ENCODE assay signal across 18 mouse cellular contexts in the genomic region with DNA sequence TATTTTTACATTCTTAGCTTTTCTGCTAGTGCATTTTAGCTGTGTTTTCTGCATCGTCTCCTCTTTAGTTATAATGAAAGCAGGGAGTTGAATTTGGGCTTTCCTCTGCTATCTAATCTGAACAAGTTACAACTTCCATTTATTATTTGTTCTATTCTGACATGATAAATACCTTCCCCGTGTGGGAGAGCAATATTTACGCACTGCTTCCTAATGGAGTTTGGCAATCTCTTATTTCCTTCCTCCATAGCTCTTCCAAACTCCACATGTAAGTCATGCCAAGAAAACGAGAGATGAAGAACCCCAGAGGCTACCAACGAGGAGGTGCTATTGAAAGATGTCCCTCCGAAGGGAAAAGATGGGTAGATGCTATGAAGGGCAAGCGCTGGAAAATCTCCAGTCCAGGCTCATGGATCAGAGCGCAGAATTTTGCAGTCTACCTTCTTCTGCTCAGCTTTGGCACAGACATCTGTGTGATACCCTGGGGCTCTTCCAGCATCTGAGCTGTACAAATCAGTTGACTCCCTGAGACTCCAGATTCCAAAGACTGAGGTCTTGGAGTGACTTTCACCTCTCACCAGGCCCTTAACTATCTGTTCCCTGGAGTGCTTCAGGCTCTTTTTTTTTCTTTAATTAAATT.
A peak's percentile ranks its signal among the peaks of the same experiment; 100 is the strongest.
DNase-seq lines count a peak whose midpoint lies in the region; ATAC-seq and TF ChIP-seq lines count a peak whose summit lies in the region.
"Had no signal": no experiment of that assay in that cellular context is flagged by ENCODE, and none has a peak within 500 bp of the region (broad histone marks: within the 10 kb centered on the region; RNA-seq: fewer than 3 reads in every experiment).

No protein-coding gene starts in this region.

- H3K4me1 ChIP-seq in heart, embryonic 12.5 days (replicated peaks): 0 out of 2 replicates have a peak, but pooled peaks cover 3% of the 10 kb centered on the region
- H3K4me1 ChIP-seq: embryonic facial prominence, embryonic 12.5 days; heart, embryonic 13.5 days; hindbrain, embryonic 10.5 days; limb, embryonic 12.5 days had no signal

- no peak overlapping the region for H3K4me2 ChIP-seq in heart, embryonic 12.5 days
- H3K4me2 ChIP-seq in myocyte (ENCODE audit: low read depth): peak overlapping the region; percentile 28
- H3K4me2 ChIP-seq: embryonic facial prominence, embryonic 12.5 days; heart, embryonic 13.5 days; limb, embryonic 12.5 days had no signal

- ATAC-seq in heart, embryonic 12.5 days (ENCODE audit: insufficient number of reproducible peaks, low FRiP score): no peak
- ATAC-seq: inflammation-experienced regulatory T-cells, adult 6 months had no signal

- no peak overlapping the region for H3K27ac ChIP-seq in heart, embryonic 12.5 days (ENCODE audit: poor library complexity, severe bottlenecking)
- H3K27ac ChIP-seq: embryonic facial prominence, embryonic 12.5 days; heart, embryonic 13.5 days; hindbrain, embryonic 10.5 days; limb, embryonic 12.5 days; liver, embryonic 14.5 days had no signal

- H3K4me3 ChIP-seq in heart, embryonic 12.5 days: no peak overlapping the region
- no peak overlapping the region for H3K4me3 ChIP-seq in myocyte
- H3K4me3 ChIP-seq: embryonic facial prominence, embryonic 12.5 days; heart, embryonic 13.5 days; hindbrain, embryonic 10.5 days; limb, embryonic 12.5 days; megakaryocyte, embryonic 14.5 days had no signal

- 62% methylated on average over 8 of the region's 8 CpGs for WGBS in heart, embryonic 12.5 days

- no peak overlapping the region for H3ac ChIP-seq in myocyte (ENCODE audit: control insufficient read depth, insufficient read length)

- no peak overlapping the region for H3K9ac ChIP-seq in heart, embryonic 12.5 days
- H3K9ac ChIP-seq: embryonic facial prominence, embryonic 12.5 days; heart, embryonic 13.5 days; limb, embryonic 12.5 days; liver, embryonic 14.5 days had no signal

- H3K79me2 ChIP-seq in myocyte (ENCODE audit: control insufficient read depth, insufficient read depth): no peaks in the 10 kb centered on the region

- H3K36me3 ChIP-seq in heart, embryonic 12.5 days: no peaks in the 10 kb centered on the region
- no peaks in the 10 kb centered on the region for H3K36me3 ChIP-seq in myocyte (ENCODE audit: control insufficient read depth, insufficient read depth)
- H3K36me3 ChIP-seq: embryonic facial prominence, embryonic 12.5 days; heart, embryonic 13.5 days; hindbrain, embryonic 10.5 days; limb, embryonic 12.5 days had no signal

- TF ChIP-seq POLR2A in myocyte (IDR thresholded peaks at IDR 0.05; ENCODE audit: insufficient read length, low read depth): no peak

- H3K9me3 ChIP-seq in heart, embryonic 12.5 days (replicated peaks): no peaks in the 10 kb centered on the region
- H3K9me3 ChIP-seq: embryonic facial prominence, embryonic 12.5 days; heart, embryonic 13.5 days had no signal

- no peaks in the 10 kb centered on the region; the same call in 1 of the 2 replicates for H3K27me3 ChIP-seq in heart, embryonic 12.5 days (replicated peaks)
- H3K27me3 ChIP-seq in myocyte (ENCODE audit: control insufficient read depth, insufficient read depth, insufficient read length): no peaks in the 10 kb centered on the region
- H3K27me3 ChIP-seq: embryonic facial prominence, embryonic 12.5 days; limb, embryonic 12.5 days; megakaryocyte, embryonic 14.5 days had no signal

- intact Hi-C loops in left cerebral cortex, postnatal 10 days (cut with DNase I): loop anchor here (5.0 kb wide), 1 partner anchor 255 kb away; no protein-coding TSS in a partner anchor

- DNase-seq in heart, adult 11 months: peak; percentile 92
- peak; percentile 18 to 25 for DNase-seq in left cerebral cortex, adult 18-20 months (ENCODE audit: low spot score in 2 of 2)
- no peak for DNase-seq in left cerebral cortex, postnatal 10 days (ENCODE audit: extremely low spot score in 1 of 2, low spot score in 2 of 2)
- DNase-seq in right cerebral cortex, adult 2 months (ENCODE audit: low spot score in 2 of 2): peak; percentile 24 to 28
- DNase-seq in right cerebral cortex, postnatal 36 days (ENCODE audit: low spot score in 2 of 2): no peak
- no peak for DNase-seq in spleen, postnatal 36 days (ENCODE audit: low spot score in 2 of 2)
- DNase-seq: adrenal gland, postnatal 36 days; layer of hippocampus, postnatal 36 days; thymus, postnatal 36 days had no signal

TF ChIP-seq in myocyte, 11 proteins besides CTCF, POLR2A, EP300 and RAD21:
- TF ChIP-seq TCF3 (IDR thresholded peaks at IDR 0.05; ENCODE audit: insufficient read length, low read depth) (no peak), MYOG (IDR thresholded peaks at IDR 0.05; ENCODE audit: control insufficient read depth in 1 of 3, insufficient read depth in 1 of 3, insufficient read length in 2 of 3, low read depth in 2 of 3) (no peak), CEBPB (IDR thresholded peaks at IDR 0.05; ENCODE audit: insufficient read depth, poor library complexity, severe bottlenecking) (no peak), MAX (IDR thresholded peaks at IDR 0.05; ENCODE audit: low read depth) (no peak)

Comparison
In these comparisons a context has a peak if more than half of its experiments do, and no peak if none do; other contexts are left out.
1. DNase-seq: peak in heart, adult 11 months (single experiment), left cerebral cortex, adult 18-20 months (2 of 2) and right cerebral cortex, adult 2 months (2 of 2); none in left cerebral cortex, postnatal 10 days (0 of 2), right cerebral cortex, postnatal 36 days (0 of 2) and spleen, postnatal 36 days (0 of 2).